Mouse (Mus musculus): ENCODE data around the gene Rerg.

DNA sequence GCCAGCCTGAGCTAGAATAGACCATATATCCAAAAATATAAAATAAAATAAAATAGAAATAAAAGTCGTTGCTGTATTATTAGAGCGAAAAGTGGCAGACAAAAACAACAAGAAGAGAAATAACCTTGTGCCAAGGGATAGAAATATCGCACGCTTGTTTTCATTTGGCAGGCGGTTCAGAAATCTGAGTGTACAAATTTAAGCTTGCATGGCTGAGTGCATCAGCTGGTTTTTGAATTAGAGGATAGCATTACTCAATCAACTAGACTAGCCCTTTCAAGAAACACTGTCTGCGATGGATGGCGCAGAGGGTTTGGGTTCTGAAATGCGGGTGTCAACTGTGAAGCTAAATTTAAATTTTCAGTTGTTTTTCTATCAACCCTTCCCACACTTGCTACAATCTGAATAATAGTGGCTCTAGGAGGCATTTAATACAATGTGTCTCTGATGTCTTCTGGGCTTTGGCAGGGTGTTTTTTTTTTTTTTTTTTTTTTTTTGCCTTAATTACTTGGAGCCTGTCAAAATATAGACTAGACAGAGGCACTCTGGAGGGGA lies 10.8 kb downstream of the Rerg start:
- TF ChIP-seq CTCF (IDR thresholded peaks at IDR 0.05; ENCODE audit: low read depth) (no peak), EP300 (optimal IDR thresholded peaks at IDR 0.05) (no peak)

Data from stomach, postnatal 0 days (tissue).